Mouse (Mus musculus) bone marrow macrophage, adult 2 months (primary cell): ENCODE results near the gene Fktn.

ENCODE experiments used
- CTCF ChIP-seq: IDR thresholded peaks from 2 replicates; pipeline ENCODE4 v1.5.1; 2012; ENCODE audit warnings: low read depth, mild to moderate bottlenecking, low read length, moderate library complexity
- POLR2A ChIP-seq: IDR thresholded peaks from 2 replicates; pipeline ENCODE4 v1.6.1; 2012; ENCODE audit warnings: mild to moderate bottlenecking, low read depth, low read length, borderline replicate concordance

GRCm38 (mm10) chr4:53762501-53762900, 48.7 kb downstream of the Fktn start:
- TF ChIP-seq POLR2A (no peak), CTCF (no peak)
